Comparison of ENCODE assay signal across 19 mouse cellular contexts in genomic region chr2:104316483-104316882, GRCm38 (mm10).
A peak's percentile ranks its signal among the peaks of the same experiment; 100 is the strongest.
DNase-seq lines count a peak whose midpoint lies in the region; ATAC-seq and TF ChIP-seq lines count a peak whose summit lies in the region.
"Had no signal": no experiment of that assay in that cellular context is flagged by ENCODE, and none has a peak within 500 bp of the region (broad histone marks: within the 10 kb centered on the region; RNA-seq: fewer than 3 reads in every experiment).

No protein-coding gene starts in this region.

- no peak overlapping the region for H3K4me3 ChIP-seq in forebrain, postnatal 0 days (ENCODE audit: low read depth, low read length)
- no peak overlapping the region for H3K4me3 ChIP-seq in forebrain, embryonic 11.5 days (ENCODE audit: low read depth, low read length)
- no peak overlapping the region for H3K4me3 ChIP-seq in midbrain, embryonic 14.5 days (replicated peaks; ENCODE audit: low read depth, low read length)
- H3K4me3 ChIP-seq in midbrain, embryonic 10.5 days: no peak overlapping the region
- H3K4me3 ChIP-seq: forebrain, embryonic 13.5 days; heart, adult 2 months; hindbrain, embryonic 10.5 days; intestine, embryonic 15.5 days; kidney, embryonic 15.5 days; midbrain, embryonic 15.5 days had no signal

- no peaks in the 10 kb centered on the region for H3K27me3 ChIP-seq in forebrain, postnatal 0 days (ENCODE audit: insufficient read depth, low read length)
- H3K27me3 ChIP-seq in forebrain, embryonic 11.5 days (ENCODE audit: control insufficient read depth, insufficient read depth, low read length): no peaks in the 10 kb centered on the region
- no peaks in the 10 kb centered on the region for H3K27me3 ChIP-seq in midbrain, embryonic 14.5 days (ENCODE audit: control insufficient read depth, insufficient read depth, low read length)
- no peaks in the 10 kb centered on the region for H3K27me3 ChIP-seq in midbrain, embryonic 10.5 days (ENCODE audit: low read depth, poor library complexity, severe bottlenecking)
- H3K27me3 ChIP-seq: forebrain, embryonic 13.5 days; intestine, embryonic 15.5 days; kidney, embryonic 15.5 days; midbrain, embryonic 15.5 days had no signal

- no peak overlapping the region for H3K9ac ChIP-seq in forebrain, postnatal 0 days
- H3K9ac ChIP-seq in forebrain, embryonic 11.5 days (ENCODE audit: low read length): no peak overlapping the region
- H3K9ac ChIP-seq in midbrain, embryonic 14.5 days (replicated peaks; ENCODE audit: low read length): no peak overlapping the region
- H3K9ac ChIP-seq: forebrain, embryonic 13.5 days; intestine, embryonic 15.5 days; kidney, embryonic 15.5 days; lung, embryonic 14.5 days; midbrain, embryonic 15.5 days had no signal

- no peak for DNase-seq in forebrain, postnatal 0 days
- DNase-seq in forebrain, embryonic 11.5 days (ENCODE audit: low spot score): no peak
- DNase-seq in midbrain, embryonic 14.5 days: peak; percentile 18
- no peak for DNase-seq in midbrain, embryonic 10.5 days (ENCODE audit: low spot score)
- peak; percentile 42 for DNase-seq in cerebellum, adult 9-10 months
- DNase-seq in cerebellum, postnatal 36 days: peak; percentile 34 to 47
- no peak for DNase-seq in layer of hippocampus, adult 9-10 months (ENCODE audit: low spot score)
- DNase-seq: heart, adult 2 months; layer of hippocampus, postnatal 36 days; lung, embryonic 14.5 days; lung, postnatal 4 days; right cerebral cortex, postnatal 25 days had no signal

- no peaks in the 10 kb centered on the region for H3K9me3 ChIP-seq in forebrain, postnatal 0 days (ENCODE audit: low read length)
- no peaks in the 10 kb centered on the region for H3K9me3 ChIP-seq in forebrain, embryonic 11.5 days (ENCODE audit: control insufficient read depth, low read length)
- no peaks in the 10 kb centered on the region for H3K9me3 ChIP-seq in midbrain, embryonic 14.5 days (ENCODE audit: control insufficient read depth, low read length)
- H3K9me3 ChIP-seq in midbrain, embryonic 10.5 days (replicated peaks): no peaks in the 10 kb centered on the region
- H3K9me3 ChIP-seq: forebrain, embryonic 13.5 days; G1E; hindbrain, embryonic 10.5 days; intestine, embryonic 15.5 days; kidney, embryonic 15.5 days; midbrain, embryonic 15.5 days had no signal

- H3K4me2 ChIP-seq in forebrain, postnatal 0 days (ENCODE audit: low read depth): no peak overlapping the region
- no peak overlapping the region for H3K4me2 ChIP-seq in forebrain, embryonic 11.5 days (ENCODE audit: low read depth, low read length, severe bottlenecking)
- no peak overlapping the region for H3K4me2 ChIP-seq in midbrain, embryonic 14.5 days (ENCODE audit: low read length)
- H3K4me2 ChIP-seq: forebrain, embryonic 13.5 days; intestine, embryonic 15.5 days; kidney, embryonic 15.5 days; liver, embryonic 11.5 days; lung, embryonic 14.5 days; midbrain, embryonic 15.5 days had no signal

- WGBS in forebrain, postnatal 0 days: 56% methylated on average over 8 of the region's 8 CpGs
- 92% methylated on average over 8 of the region's 8 CpGs for WGBS in forebrain, embryonic 11.5 days
- 73% methylated on average over 8 of the region's 8 CpGs for whole genome bisulfite sequencing in midbrain, embryonic 14.5 days
- 75% methylated on average over 8 of the region's 8 CpGs for WGBS in midbrain, embryonic 10.5 days

- no peaks in the 10 kb centered on the region for H3K36me3 ChIP-seq in forebrain, postnatal 0 days (ENCODE audit: insufficient read depth)
- H3K36me3 ChIP-seq in forebrain, embryonic 11.5 days (ENCODE audit: control insufficient read depth, insufficient read depth, low read length): no peaks in the 10 kb centered on the region
- H3K36me3 ChIP-seq in midbrain, embryonic 14.5 days (ENCODE audit: control insufficient read depth, insufficient read depth, low read length): no peaks in the 10 kb centered on the region
- H3K36me3 ChIP-seq in midbrain, embryonic 10.5 days: no peaks in the 10 kb centered on the region
- H3K36me3 ChIP-seq: G1E; hindbrain, embryonic 10.5 days; intestine, embryonic 15.5 days; kidney, embryonic 15.5 days; midbrain, embryonic 15.5 days had no signal

- H3K4me1 ChIP-seq in forebrain, postnatal 0 days (ENCODE audit: insufficient read depth): peaks cover 32% of the 10 kb centered on the region
- H3K4me1 ChIP-seq in forebrain, embryonic 11.5 days (replicated peaks; ENCODE audit: control insufficient read depth, insufficient read depth, low read length): no peaks in the 10 kb centered on the region
- no peaks in the 10 kb centered on the region for H3K4me1 ChIP-seq in midbrain, embryonic 14.5 days (ENCODE audit: control insufficient read depth, insufficient read depth, low read length)
- peaks cover 11% of the 10 kb centered on the region for H3K4me1 ChIP-seq in midbrain, embryonic 10.5 days
- H3K4me1 ChIP-seq: intestine, embryonic 15.5 days had no signal

- ATAC-seq in forebrain, postnatal 0 days: no peak
- ATAC-seq in forebrain, embryonic 11.5 days (replicated peaks; ENCODE audit: low FRiP score): no peak
- ATAC-seq in midbrain, embryonic 14.5 days (ENCODE audit: low FRiP score, low TSS enrichment): no peak
- ATAC-seq: forebrain, embryonic 13.5 days; intestine, embryonic 15.5 days; midbrain, embryonic 15.5 days had no signal

- no peak for TF ChIP-seq CTCF in forebrain, postnatal 0 days (IDR thresholded peaks at IDR 0.05; ENCODE audit: low read depth)

- 0 out of 2 replicates have a peak overlapping the region, but pooled peaks have one; percentile 83 for H3K27ac ChIP-seq in forebrain, postnatal 0 days (ENCODE audit: low read depth, low read length)
- H3K27ac ChIP-seq in forebrain, embryonic 11.5 days (ENCODE audit: low read depth, low read length): no peak overlapping the region
- no peak overlapping the region for H3K27ac ChIP-seq in midbrain, embryonic 14.5 days (replicated peaks; ENCODE audit: low read depth, low read length)
- H3K27ac ChIP-seq in midbrain, embryonic 10.5 days (replicated peaks): no peak overlapping the region
- H3K27ac ChIP-seq: forebrain, embryonic 13.5 days; heart, adult 2 months; hindbrain, embryonic 10.5 days; intestine, embryonic 15.5 days; kidney, embryonic 15.5 days; midbrain, embryonic 15.5 days had no signal

Comparison
In these comparisons a context has a peak if more than half of its experiments do, and no peak if none do; other contexts are left out.
1. DNase-seq: peak in midbrain, embryonic 14.5 days (single experiment), cerebellum, adult 9-10 months (single experiment) and cerebellum, postnatal 36 days (2 of 2); none in forebrain, postnatal 0 days (single experiment), forebrain, embryonic 11.5 days (single experiment), midbrain, embryonic 10.5 days (single experiment) and layer of hippocampus, adult 9-10 months (single experiment).